Mouse (Mus musculus) cerebellum, adult 2 months (tissue): ENCODE measurements around the gene Cachd1. TPM values are rescaled to one million over a fixed set of nuclear protein-coding genes. Genes with fewer than 3 reads are reported as not detected.

ENCODE experiments used
- DNase-seq, 2 experiments: peaks; one replicate each; pipeline ENCODE4 v3.0.0; 2021
- H3K27ac ChIP-seq: fragments of 200-500 bp; 2 replicates; pipeline ENCODE4 v1.5.1; 2012; ENCODE audit warnings: low read length, control low read depth, inconsistent platforms; ENCODE audit not compliant: insufficient read depth
- H3K27me3 ChIP-seq: fragments of 200-500 bp; 2 replicates; pipeline ENCODE4 v1.6.1; 2012; ENCODE audit warnings: inconsistent platforms, mild to moderate bottlenecking, low read length, moderate library complexity; ENCODE audit not compliant: control insufficient read depth, insufficient read depth
- H3K4me1 ChIP-seq: fragments of 200-500 bp; 2 replicates; pipeline ENCODE4 v1.6.1; 2011; ENCODE audit warnings: low read length; ENCODE audit not compliant: control insufficient read depth, insufficient read depth
- H3K4me3 ChIP-seq: fragments of 200-500 bp; replicated peaks from 2 replicates; pipeline ENCODE3; 2011; ENCODE audit warnings: mild to moderate bottlenecking, low read depth, low read length, control low read depth; ENCODE audit not compliant: insufficient read depth
- CTCF ChIP-seq: fragments of 200-500 bp; IDR thresholded peaks from 2 replicates; pipeline ENCODE4 v1.5.1; 2011; ENCODE audit warnings: low read depth, mild to moderate bottlenecking, control low read depth, low read length, moderate library complexity, borderline replicate concordance; ENCODE audit not compliant: insufficient read depth
- POLR2A ChIP-seq: fragments of 200-500 bp; IDR thresholded peaks from 2 replicates; pipeline ENCODE4 v1.6.1; 2011; ENCODE audit warnings: low read length, control low read depth, borderline replicate concordance; ENCODE audit not compliant: insufficient read depth
- WGBS: fragments of 180-500 bp; shearing (Covaris S2); methylation state at CpG from one replicate; pipeline ENCODE4 v1.1.7; 2018; 5-methylcytosine and 5-hydroxymethylcytosine counted together
- polyA plus RNA-seq: library from polyadenylated mRNA; depleted of rRNA; stranded (reverse); fragments of >200 nt; gene quantifications from 2 replicates; pipeline ENCODE4 v1.2.3, GENCODE M21; 2012

Cachd1 gene
- polyA plus RNA-seq, 1 experiment = 41.4 TPM

DNA sequence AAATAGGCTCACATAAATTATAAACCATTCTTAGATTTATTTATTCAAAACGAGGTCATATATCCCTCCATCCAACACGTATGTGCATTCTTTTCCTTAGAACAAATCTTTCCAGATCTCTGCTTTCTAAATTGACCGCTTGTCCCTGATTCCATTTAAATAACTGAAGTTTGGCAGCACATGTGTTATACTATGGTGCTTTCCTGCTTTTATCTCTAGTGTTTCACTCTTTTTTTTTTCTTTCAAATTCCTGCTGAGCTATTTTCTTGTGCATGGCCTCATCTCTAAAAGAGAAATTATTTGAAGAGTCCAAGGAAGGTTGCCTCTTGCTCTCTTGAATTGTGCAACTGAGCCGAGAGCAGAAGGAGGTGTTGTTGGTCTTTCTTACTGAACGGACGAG lies 147.1 kb downstream of the Cachd1 start:
- WGBS = 82% methylated on average over 6 of the region's 6 CpGs
- Histone ChIP-seq H3K27ac (no peak overlapping the region), H3K4me1 (no peaks in the 10 kb centered on the region), H3K27me3 (no peaks in the 10 kb centered on the region), H3K4me3 (no peak overlapping the region)
- no peak for DNase-seq
- no peak for TF ChIP-seq POLR2A
- no peak for TF ChIP-seq CTCF

DNA sequence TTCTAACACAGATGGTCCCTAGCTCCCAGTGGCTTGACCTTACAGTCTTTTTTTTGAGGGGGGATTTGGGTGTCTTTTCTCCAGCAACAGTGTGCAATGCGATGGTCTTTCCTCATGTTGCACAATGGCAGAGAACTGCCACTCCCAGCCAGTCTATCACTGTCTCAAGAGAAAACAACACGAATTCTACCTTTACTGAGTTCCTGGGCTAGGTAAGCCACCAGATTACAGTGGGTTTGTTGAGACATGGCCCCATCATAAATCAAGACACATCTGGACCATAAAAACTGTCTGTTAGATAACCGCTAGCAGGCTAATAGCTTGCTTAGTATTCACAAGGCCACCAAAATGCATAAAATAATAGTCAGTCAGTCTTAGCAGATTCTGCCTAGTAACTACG lies 147.8 kb downstream of the Cachd1 start:
- WGBS = 95% methylated on average over 4 of the region's 4 CpGs
- Histone ChIP-seq H3K4me3 (no peak overlapping the region), H3K27ac (no peak overlapping the region), H3K27me3 (no peaks in the 10 kb centered on the region), H3K4me1 (no peaks in the 10 kb centered on the region)
- DNase-seq = no peak
- TF ChIP-seq POLR2A (no peak), CTCF (no peak)

DNA sequence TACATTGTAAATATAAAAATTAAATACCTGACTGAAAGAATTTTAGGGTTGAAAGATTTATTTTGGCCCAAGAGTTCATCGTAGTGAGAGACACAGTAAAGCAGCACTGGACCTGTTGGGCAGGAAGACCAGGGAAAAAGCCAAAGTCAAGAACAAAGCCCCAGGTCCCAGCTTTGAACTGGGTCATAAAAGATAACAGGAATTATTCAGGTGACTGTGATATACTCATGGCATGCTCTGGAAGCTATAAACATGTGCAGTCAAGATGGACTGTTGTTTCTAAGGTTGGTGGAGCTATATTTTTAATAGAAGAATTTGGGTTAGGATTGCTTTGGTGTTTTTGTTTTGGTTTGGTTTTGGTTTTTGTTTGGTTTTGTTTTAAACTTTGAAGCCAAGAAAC lies 148.7 kb downstream of the Cachd1 start:
- no peak for DNase-seq
- 98% methylated on average over 1 of the region's 1 CpGs for WGBS
- Histone ChIP-seq H3K4me3 (no peak overlapping the region), H3K27me3 (no peaks in the 10 kb centered on the region), H3K27ac (no peak overlapping the region), H3K4me1 (no peaks in the 10 kb centered on the region)
- no peak for TF ChIP-seq POLR2A
- no peak for TF ChIP-seq CTCF

DNA sequence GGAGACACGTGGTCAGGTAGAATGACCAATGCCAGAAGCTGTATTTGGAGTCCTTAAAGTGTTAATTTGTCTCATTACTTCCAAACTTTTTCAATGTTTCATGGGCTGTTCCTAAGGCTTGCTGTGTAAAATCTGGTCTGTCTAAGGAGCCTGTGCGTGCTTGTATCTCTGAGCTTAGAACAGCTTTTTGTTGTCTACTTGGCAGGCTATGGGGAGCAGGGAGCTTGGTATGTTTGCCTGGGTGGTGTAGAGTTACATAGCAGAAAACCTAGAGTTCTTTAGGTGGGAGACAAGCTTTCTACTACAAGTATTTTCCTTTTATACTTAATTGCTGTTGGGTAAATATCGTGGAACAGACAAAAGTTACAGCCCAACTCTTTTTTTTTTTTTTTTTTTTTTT lies 150.1 kb downstream of the Cachd1 start:
- H3K27me3 ChIP-seq = no peaks in the 10 kb centered on the region
- H3K27ac ChIP-seq = no peak overlapping the region
- no peak overlapping the region for H3K4me3 ChIP-seq
- H3K4me1 ChIP-seq = no peaks in the 10 kb centered on the region
- TF ChIP-seq CTCF (no peak), POLR2A (no peak)
- DNase-seq = no peak
- 85% methylated on average over 3 of the region's 3 CpGs for WGBS

DNA sequence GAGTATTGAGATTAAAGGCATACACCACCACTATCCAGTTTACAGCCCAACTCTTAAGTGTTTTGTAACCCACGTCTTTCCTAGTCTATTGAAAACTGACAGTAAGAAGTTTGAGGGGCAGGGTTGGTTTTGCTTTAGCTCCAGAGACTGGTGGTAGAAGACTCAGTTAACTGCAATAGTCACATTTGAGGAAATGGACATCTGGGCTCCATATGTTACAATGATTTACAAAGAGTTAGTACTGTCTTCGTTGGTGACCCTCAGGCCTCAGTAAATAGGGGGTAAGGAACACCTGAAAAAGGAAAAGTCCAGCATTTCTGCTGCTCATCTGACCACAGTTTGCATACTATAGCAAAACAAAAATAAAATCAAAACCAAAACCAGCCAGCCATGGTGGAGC lies 150.6 kb downstream of the Cachd1 start:
- Histone ChIP-seq H3K27me3 (no peaks in the 10 kb centered on the region), H3K4me1 (no peaks in the 10 kb centered on the region), H3K4me3 (no peak overlapping the region), H3K27ac (no peak overlapping the region)
- 84% methylated on average over 2 of the region's 2 CpGs for WGBS
- TF ChIP-seq POLR2A = no peak
- no peak for TF ChIP-seq CTCF
- DNase-seq = no peak

DNA sequence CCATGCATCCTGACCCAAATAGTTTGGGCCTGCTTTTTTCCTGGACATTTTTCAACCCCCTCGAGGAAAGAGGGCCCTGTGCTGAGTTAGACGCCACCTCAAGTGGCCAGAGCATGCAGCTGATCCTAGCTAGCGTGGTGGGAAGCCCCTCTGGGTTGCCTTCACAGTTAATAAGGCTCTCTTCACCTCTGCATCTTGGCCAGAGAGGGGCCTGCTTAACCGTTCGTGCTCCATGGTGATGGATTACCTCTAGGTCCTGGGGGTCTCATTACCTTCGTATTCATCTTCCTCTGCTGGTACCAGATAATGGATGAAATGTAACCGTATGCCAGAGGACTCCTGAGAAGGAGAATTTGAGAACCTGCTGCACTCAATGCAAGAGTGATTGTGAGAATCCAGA lies 167.2 kb downstream of the Cachd1 start:
- no peaks in the 10 kb centered on the region for H3K27me3 ChIP-seq
- no peak overlapping the region for H3K27ac ChIP-seq
- no peak for TF ChIP-seq POLR2A
- no peak for DNase-seq
- 88% methylated on average over 7 of the region's 7 CpGs for WGBS
- H3K4me1 ChIP-seq = no peaks in the 10 kb centered on the region
- no peak overlapping the region for H3K4me3 ChIP-seq

DNA sequence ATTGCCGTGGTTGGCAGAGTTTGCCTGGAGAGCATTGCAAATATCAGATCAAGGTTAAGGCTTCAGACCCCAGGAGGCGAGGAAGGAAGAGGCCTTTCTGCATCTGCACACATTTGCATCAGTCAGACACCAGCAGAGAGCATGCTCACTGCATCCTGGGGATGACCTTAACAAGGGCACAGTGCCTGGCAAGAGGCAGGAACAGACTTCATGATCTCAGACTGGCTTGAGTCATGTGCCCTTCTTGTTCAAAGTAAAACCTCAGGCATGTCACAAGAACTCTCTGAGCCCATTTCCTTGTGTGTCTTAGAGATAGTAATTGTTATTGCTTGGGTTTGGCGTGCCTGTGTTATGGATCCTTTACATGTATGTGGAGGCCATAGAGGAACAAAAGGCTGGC lies 167.8 kb downstream of the Cachd1 start:
- Histone ChIP-seq H3K27me3 (no peaks in the 10 kb centered on the region), H3K4me3 (no peak overlapping the region), H3K27ac (no peak overlapping the region), H3K4me1 (no peaks in the 10 kb centered on the region)
- no peak for DNase-seq
- 88% methylated on average over 3 of the region's 3 CpGs for WGBS
- TF ChIP-seq CTCF (no peak), POLR2A (no peak)

DNA sequence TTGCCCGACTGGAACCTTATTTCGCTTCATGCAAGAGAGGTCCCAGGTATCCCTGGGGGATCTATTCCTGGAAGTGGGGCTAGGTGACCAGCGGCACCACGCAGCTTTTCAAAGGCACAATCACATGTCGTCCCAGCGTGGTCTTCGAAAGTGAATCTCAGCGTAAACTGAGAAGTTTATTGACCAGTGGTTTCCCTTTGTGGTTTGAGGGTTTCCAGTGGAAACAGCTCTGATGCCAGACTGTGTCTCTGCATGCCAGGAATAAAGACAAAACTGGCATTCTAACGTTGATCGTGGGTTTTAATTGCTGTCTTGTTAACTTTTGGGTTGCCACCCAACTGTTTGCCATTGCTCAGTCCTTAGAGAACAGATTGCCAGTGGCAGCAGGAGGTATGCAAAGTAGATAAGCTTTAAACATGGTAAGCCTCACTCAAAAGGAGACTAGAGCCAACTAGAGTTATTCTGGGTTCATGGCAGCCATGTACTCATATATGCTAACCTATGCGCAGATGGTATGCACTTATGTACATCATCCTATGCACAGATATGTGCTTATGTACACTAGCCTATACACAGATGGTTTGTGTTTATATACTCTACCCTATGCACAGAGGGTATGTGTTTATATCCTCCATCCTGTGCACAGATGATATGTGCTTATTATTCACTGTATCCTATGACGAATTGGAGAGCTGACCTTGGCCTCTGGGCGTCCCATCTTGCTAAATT lies 168.9 kb downstream of the Cachd1 start:
- Histone ChIP-seq H3K4me1 (no peaks in the 10 kb centered on the region), H3K27ac (no peak overlapping the region), H3K4me3 (no peak overlapping the region), H3K27me3 (no peaks in the 10 kb centered on the region)
- no peak for DNase-seq
- WGBS = 59% methylated on average over 13 of the region's 13 CpGs
- no peak for TF ChIP-seq CTCF
- TF ChIP-seq POLR2A = no peak
